In genomic region chrX:56675556-56675955, GRCm38 (mm10) we compare ENCODE assay signal across 28 mouse cellular contexts. TPM values are rescaled to one million over a fixed set of nuclear protein-coding genes. Genes with fewer than 3 reads are reported as not detected.
DNase-seq lines count a peak whose midpoint lies in the region; ATAC-seq and TF ChIP-seq lines count a peak whose summit lies in the region.
"Had no signal": no experiment of that assay in that cellular context is flagged by ENCODE, and none has a peak within 500 bp of the region (broad histone marks: within the 10 kb centered on the region; RNA-seq: fewer than 3 reads in every experiment).

No protein-coding gene starts in this region.

- H3K9ac ChIP-seq in heart, embryonic 15.5 days, result no peak overlapping the region
- H3K9ac ChIP-seq in lung, embryonic 15.5 days, result no peak overlapping the region
- H3K9ac ChIP-seq: embryonic facial prominence, embryonic 12.5 days; embryonic facial prominence, embryonic 15.5 days; forebrain, postnatal 0 days; heart, embryonic 13.5 days; hindbrain, embryonic 13.5 days had no signal

- peaks cover 7% of the 10 kb centered on the region; the same call in 1 of the 2 replicates for H3K4me1 ChIP-seq in heart, embryonic 15.5 days (replicated peaks)
- no peaks in the 10 kb centered on the region for H3K4me1 ChIP-seq in lung, embryonic 15.5 days
- H3K4me1 ChIP-seq: embryonic facial prominence, embryonic 12.5 days; embryonic facial prominence, embryonic 15.5 days; hindbrain, embryonic 10.5 days; hindbrain, embryonic 13.5 days had no signal

- POLR2A ChIA-PET in Patski (lab: Charles Lee), result interaction anchor here (0.9 kb wide), 1 partner anchor 56 kb away, joined by 3 read pairs; the partner anchor contains the start of gene Fhl1

- H3K27me3 ChIP-seq in heart, embryonic 15.5 days, result no peaks in the 10 kb centered on the region
- no peaks in the 10 kb centered on the region for H3K27me3 ChIP-seq in lung, embryonic 15.5 days
- H3K27me3 ChIP-seq in Patski, result peaks cover 6% of the 10 kb centered on the region
- H3K27me3 ChIP-seq: CH12.LX; embryonic facial prominence, embryonic 12.5 days; embryonic facial prominence, embryonic 15.5 days; heart, embryonic 13.5 days; hindbrain, embryonic 13.5 days had no signal

- DNase-seq in heart, adult 8-10 months (ENCODE audit: low spot score), result no peak
- no peak for DNase-seq in lung, adult 18-20 months
- DNase-seq in Patski (ENCODE audit: low read depth, low spot score), result peak; percentile 33
- DNase-seq in lung, postnatal 36 days, result peak; percentile 28
- no peak for DNase-seq in urinary bladder, postnatal 4 days (ENCODE audit: low spot score in 2 of 2)
- DNase-seq: adrenal gland, adult 2 months; adrenal gland, postnatal 14 days; B cell, adult 2 months; cerebellum, adult 11 months; cerebellum, adult 2 months; cerebellum, adult 9-11 months; cerebellum, postnatal 25 days; forebrain, postnatal 0 days; gastrocnemius, adult 2 months; gastrocnemius, postnatal 14 days; heart, adult 18-20 months had no signal

- H3K36me3 ChIP-seq in heart, embryonic 15.5 days, result no peaks in the 10 kb centered on the region
- H3K36me3 ChIP-seq in lung, embryonic 15.5 days, result no peaks in the 10 kb centered on the region
- H3K36me3 ChIP-seq: embryonic facial prominence, embryonic 12.5 days; embryonic facial prominence, embryonic 15.5 days; G1E; heart, embryonic 10.5 days; heart, embryonic 13.5 days; hindbrain, embryonic 10.5 days; hindbrain, embryonic 13.5 days had no signal

- 55% methylated on average over 6 of the region's 6 CpGs for whole genome bisulfite sequencing in heart, embryonic 15.5 days
- WGBS in lung, embryonic 15.5 days, result 62% methylated on average over 6 of the region's 6 CpGs

- ATAC-seq in heart, embryonic 15.5 days (replicated peaks; ENCODE audit: insufficient number of reproducible peaks, insufficient read depth, low FRiP score, low read depth), result 0 out of 2 replicates have a peak, but pooled peaks have one; percentile 18
- ATAC-seq in lung, embryonic 15.5 days (ENCODE audit: borderline replicate concordance, extremely low read depth, low FRiP score, low TSS enrichment), result peak; percentile 80; the same call in 1 of the 2 replicates
- peak; percentile 78 for ATAC-seq in Patski
- ATAC-seq: forebrain, embryonic 14.5 days; forebrain, postnatal 0 days; hindbrain, embryonic 16.5 days had no signal

- H3K27ac ChIP-seq in heart, embryonic 15.5 days, result no peak overlapping the region
- no peak overlapping the region for H3K27ac ChIP-seq in lung, embryonic 15.5 days
- H3K27ac ChIP-seq: embryonic facial prominence, embryonic 12.5 days; embryonic facial prominence, embryonic 15.5 days; gastrocnemius, adult 2 months; heart, embryonic 10.5 days; heart, embryonic 13.5 days; hindbrain, embryonic 10.5 days; hindbrain, embryonic 13.5 days had no signal

- no peak overlapping the region for H3K4me2 ChIP-seq in heart, embryonic 15.5 days
- no peak overlapping the region for H3K4me2 ChIP-seq in lung, embryonic 15.5 days
- H3K4me2 ChIP-seq: embryonic facial prominence, embryonic 12.5 days; embryonic facial prominence, embryonic 15.5 days; heart, embryonic 13.5 days; hindbrain, embryonic 13.5 days had no signal

- H3K4me3 ChIP-seq in heart, embryonic 15.5 days, result no peak overlapping the region
- no peak overlapping the region for H3K4me3 ChIP-seq in lung, embryonic 15.5 days
- H3K4me3 ChIP-seq: embryonic facial prominence, embryonic 12.5 days; embryonic facial prominence, embryonic 15.5 days; gastrocnemius, adult 2 months; heart, embryonic 10.5 days; heart, embryonic 13.5 days; hindbrain, embryonic 10.5 days; hindbrain, embryonic 13.5 days had no signal

- CTCF ChIA-PET in Patski (lab: Charles Lee), result no interaction called here

- in situ Hi-C loops in Patski (cut with MboI; ENCODE audit: low pct_unique_long_range_greater_than_20kb), result no loop called here

- no peak for TF ChIP-seq CTCF in Patski (IDR thresholded peaks at IDR 0.05)

- H3K9me3 ChIP-seq in heart, embryonic 15.5 days (replicated peaks), result no peaks in the 10 kb centered on the region
- H3K9me3 ChIP-seq in lung, embryonic 15.5 days, result no peaks in the 10 kb centered on the region
- H3K9me3 ChIP-seq: embryonic facial prominence, embryonic 12.5 days; embryonic facial prominence, embryonic 15.5 days; G1E; heart, embryonic 10.5 days; heart, embryonic 13.5 days; hindbrain, embryonic 10.5 days; hindbrain, embryonic 13.5 days had no signal

RNA-seq across cellular contexts. Expression of gene Fhl1, which starts 56.0 kb away (rescaled TPM):
- polyA plus RNA-seq in heart, embryonic 15.5 days (2015; fragmentation: Nextera tagmentation; extraction: Ambion mirVana), result 189 and 203 TPM in 2 replicates
- total RNA-seq in heart, adult 8-10 months (2022), result 100 to 1,000 TPM; 107 to 153 (median 139) TPM
- polyA plus RNA-seq in lung, embryonic 15.5 days (2015; fragmentation: Nextera tagmentation; extraction: Ambion mirVana), result 366 and 418 TPM in 2 replicates
- 159 TPM for polyA plus RNA-seq in Patski (2021)
- total RNA-seq: CH12.LX had no signal
- polyA plus RNA-seq: G1E had no signal

Comparison
In these comparisons a context has a peak if more than half of its experiments do, and no peak if none do; other contexts are left out.
1. DNase-seq: peak in Patski (single experiment) and lung, postnatal 36 days (single experiment); none in heart, adult 8-10 months (single experiment), lung, adult 18-20 months (0 of 2) and urinary bladder, postnatal 4 days (0 of 2).
2. ATAC-seq: peak in every context shown above with its lines; median percentile 80 in lung, embryonic 15.5 days; 78 in Patski; 18 in heart, embryonic 15.5 days.